Mouse (Mus musculus) cortical plate, adult 2 months (tissue): ENCODE measurements around the gene Itga11.

Experiments
- CTCF ChIP-seq: fragments of 200-500 bp; IDR thresholded peaks from 2 replicates; pipeline ENCODE4 v1.5.1; 2011; ENCODE audit warnings: mild to moderate bottlenecking, control low read depth, low read length; ENCODE audit not compliant: insufficient read depth; ENCODE audit errors: extremely low read depth
- POLR2A ChIP-seq: fragments of 200-500 bp; IDR thresholded peaks from 2 replicates; pipeline ENCODE4 v1.6.1; 2011; ENCODE audit warnings: mild to moderate bottlenecking, low read length, control low read depth; ENCODE audit not compliant: insufficient read depth; ENCODE audit errors: extremely low read depth

DNA sequence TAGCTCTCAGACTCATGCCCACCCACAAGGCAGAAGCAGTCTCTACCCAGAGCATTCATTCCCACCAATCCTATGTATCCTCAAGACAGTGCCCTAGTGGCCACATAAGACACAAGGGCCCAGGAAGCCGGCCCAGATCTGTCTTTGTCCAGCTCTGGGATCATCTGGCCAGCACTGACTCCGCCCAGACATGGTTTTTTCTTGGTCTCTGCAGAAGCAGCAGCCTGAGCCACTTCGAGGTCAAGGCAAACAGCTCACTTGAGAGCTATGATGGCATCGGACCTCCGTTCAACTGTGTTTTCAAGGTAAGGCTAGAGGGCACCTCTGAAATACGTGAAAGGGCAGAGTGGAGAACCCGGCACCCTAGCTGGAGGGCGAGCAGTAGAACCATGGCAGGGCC is 95.1 kb downstream of the Itga11 start:
- TF ChIP-seq CTCF (no peak), POLR2A (no peak)
